Mouse (Mus musculus) NIH3T3 (cell line): ENCODE measurements at regions not wholly inside any gene's neighbourhood (a gene's known extent, or its start where the extent isn't known, plus 50 kb on each side); places are given as distances from the start of the nearest gene placed in this dataset.

Experiments
- DNase-seq: peaks from one replicate; pipeline ENCODE4 v3.0.0-alpha.2; 2012; ENCODE audit warnings: low read depth

DNA sequence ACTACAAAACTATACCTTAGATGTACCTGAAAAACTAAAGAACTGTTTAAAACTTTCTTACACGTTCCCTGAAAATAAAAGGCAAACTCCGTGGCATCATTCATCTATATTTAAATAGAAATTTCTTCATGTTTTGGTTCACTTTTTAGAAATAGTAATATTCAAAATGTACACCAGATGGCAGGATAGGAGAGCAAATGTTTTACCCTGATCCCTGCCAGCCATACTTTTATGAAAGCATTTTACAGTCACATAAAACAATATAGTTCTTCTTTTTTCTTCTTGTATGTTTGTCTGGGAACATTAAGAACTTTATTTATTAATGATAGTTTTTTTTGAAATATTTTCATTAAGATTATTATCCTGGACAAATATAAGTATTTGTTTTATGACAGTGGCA is 68.5 kb downstream of the 4921530L21Rik start:
- peak; percentile 4 for DNase-seq

DNA sequence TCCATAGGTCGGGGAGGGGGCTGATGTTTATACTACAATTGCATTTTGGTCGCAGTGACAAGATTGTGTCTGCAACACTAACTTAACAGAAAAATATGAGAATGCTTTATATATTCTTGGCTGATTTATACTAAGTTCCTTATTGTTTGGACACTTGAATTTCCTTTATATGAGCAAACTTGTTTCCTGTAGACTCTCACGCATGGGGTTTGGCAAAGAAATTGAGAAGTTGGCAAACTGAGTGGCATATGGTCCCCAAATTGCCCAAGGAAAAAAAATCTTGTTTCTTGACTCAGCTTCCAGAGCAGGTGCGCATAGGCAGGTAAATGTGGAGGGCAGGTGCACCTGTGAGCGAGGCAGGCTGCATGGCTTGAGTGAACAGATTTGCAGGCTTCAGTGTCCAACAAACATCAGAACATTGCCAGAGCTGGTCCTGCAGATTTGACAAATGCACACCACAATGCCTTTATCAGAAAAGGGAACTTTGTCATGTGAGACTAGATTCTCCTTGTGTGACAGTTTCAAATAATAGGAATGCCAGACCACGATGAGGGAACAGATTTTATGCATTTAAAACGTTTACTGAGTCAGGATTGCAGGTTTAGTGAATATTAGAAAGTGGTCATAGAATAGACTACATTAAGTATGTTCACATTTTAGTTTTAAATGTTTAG is 75.1 kb downstream of the 4921530L21Rik start:
- DNase-seq = no peak

DNA sequence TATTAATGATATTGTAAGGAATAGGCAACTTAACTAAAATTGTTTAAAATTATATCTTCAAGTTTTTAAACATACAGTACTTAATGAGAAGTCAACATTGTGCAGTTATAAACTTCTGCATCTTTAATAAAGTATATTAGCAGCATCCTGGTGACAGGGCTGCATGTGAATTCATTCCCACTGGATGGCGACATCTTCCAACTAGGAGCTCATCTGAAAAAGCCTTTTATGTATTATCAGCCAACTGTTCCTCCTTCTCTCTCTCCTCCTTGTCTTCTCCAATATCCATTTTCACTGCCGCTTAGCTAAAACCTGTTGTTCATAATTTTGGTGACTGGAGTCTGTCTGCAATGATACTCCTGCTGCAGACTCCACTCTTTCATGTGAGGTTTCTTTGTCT is 103.0 kb downstream of the 4921530L21Rik start:
- DNase-seq = peak; percentile 40

DNA sequence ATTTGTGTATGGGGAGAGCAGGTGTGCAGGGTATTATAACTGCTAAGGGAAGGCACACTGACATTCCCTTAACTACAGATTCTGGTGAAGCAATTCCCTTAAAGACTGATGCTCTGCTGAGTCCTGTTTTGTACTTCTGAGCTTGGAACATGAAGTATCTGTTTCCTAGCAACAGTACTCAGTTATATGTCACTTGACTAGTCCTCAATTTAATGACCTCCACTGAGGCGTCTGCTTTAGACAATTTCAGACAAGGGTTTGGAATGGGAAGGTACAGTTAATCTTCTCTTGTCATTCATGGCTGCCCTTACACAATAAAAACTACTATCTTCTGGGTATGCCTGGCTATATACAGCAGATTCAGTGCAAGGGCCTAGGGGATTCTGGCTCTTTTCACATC is 117.3 kb downstream of the 4921530L21Rik start:
- DNase-seq = no peak

DNA sequence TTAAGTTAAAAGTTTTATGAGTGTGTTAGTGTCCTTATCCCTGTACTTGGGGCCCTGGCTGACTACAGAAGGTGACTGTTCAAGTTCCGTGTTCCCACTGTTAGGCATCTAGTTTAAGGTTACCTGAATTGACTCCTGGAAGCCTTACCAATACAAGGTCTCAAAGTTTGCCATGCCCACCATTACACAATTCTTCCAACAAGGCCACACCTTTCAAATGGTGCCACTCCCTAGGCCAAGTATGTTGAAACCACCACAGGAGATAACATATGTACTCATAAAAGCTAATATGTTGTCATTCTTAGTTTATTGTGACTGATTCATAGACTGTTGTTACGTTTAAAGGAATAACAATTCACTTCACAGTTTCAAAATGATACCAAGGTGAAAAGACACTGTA is 140.6 kb downstream of the 4921530L21Rik start:
- no peak for DNase-seq
